Mouse (Mus musculus) C2C12 (cell line): Measurements from ENCODE around the gene Skp1a.
"Not testable (repeated sequence)": the region's sequence is repeated elsewhere in the genome, so short reads cannot be mapped to it uniquely, and the experiment has no call there.

Experiments
- CEBPB ChIP-seq: IDR thresholded peaks from one replicate; pipeline ENCODE4 v1.6.1; 2011; ENCODE audit warnings: low read depth, mild to moderate bottlenecking, control low read depth, moderate library complexity
- CTCF ChIP-seq: IDR thresholded peaks from one replicate; pipeline ENCODE4 v1.5.1; 2011; ENCODE audit not compliant: control insufficient read depth, insufficient read depth, insufficient read length
- FOSL1 ChIP-seq: IDR thresholded peaks from one replicate; pipeline ENCODE4 v1.8.0; 2011; ENCODE audit warnings: mild to moderate bottlenecking, low read length; ENCODE audit not compliant: poor library complexity, insufficient read depth, severe bottlenecking
- MYOD1 ChIP-seq: IDR thresholded peaks from one replicate; pipeline ENCODE4 v1.6.1; 2011; ENCODE audit warnings: low read depth; ENCODE audit not compliant: control insufficient read depth, insufficient read length
- USF1 ChIP-seq: IDR thresholded peaks from one replicate; pipeline ENCODE4 v1.6.1; 2011; ENCODE audit warnings: low read depth, mild to moderate bottlenecking, control low read depth, moderate library complexity

- not testable (repeated sequence) for TF ChIP-seq CTCF, CEBPB, MYOD1, FOSL1, USF1
These were observed 9.9 kb upstream of the Skp1a start for GRCm38 (mm10) chr11:52221921-52222320.
